Mouse (Mus musculus) kidney, adult 2 months (tissue): Measurements from ENCODE around the gene Golt1b.

ENCODE experiments used
- CTCF ChIP-seq: fragments of 200-500 bp; conservative IDR thresholded peaks from 2 replicates; pipeline ENCODE4 v1.5.1; 2011; ENCODE audit warnings: low read depth, mild to moderate bottlenecking, control low read depth, low read length, moderate library complexity, mixed read lengths; ENCODE audit not compliant: insufficient read depth, insufficient read length
- POLR2A ChIP-seq: fragments of 200-500 bp; IDR thresholded peaks from one replicate; pipeline ENCODE4 v1.6.1; 2011; ENCODE audit warnings: low read depth, low read length, control low read depth

DNA sequence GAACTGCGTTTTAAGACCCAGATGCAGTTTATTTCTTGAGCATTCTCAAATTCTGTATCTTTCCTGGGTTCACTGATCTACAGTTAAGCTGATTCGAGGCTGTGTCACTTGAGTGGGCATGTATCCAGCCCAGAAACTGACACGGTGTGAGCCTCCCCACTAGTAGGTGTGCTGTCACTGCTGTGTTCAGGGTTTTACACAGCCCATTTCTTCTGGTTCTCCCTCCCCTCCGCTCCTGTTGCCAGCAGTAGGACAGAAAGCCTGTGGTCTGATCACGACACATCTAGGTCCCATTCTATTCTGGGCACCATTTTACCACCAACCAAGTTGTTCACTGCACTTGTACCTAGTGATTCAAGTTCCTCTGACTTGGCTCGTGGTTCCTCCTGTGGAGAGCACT lies 8.7 kb downstream of the Golt1b start:
- TF ChIP-seq CTCF (no peak), POLR2A (no peak)
